Mouse (Mus musculus): ENCODE measurements around the gene Zfp385c. TPM values are rescaled to one million over a fixed set of nuclear protein-coding genes. Genes with fewer than 3 reads are reported as not detected.
A peak's percentile ranks its signal among the peaks of the same experiment; 100 is the strongest.
"Not testable (repeated sequence)": the region's sequence is repeated elsewhere in the genome, so short reads cannot be mapped to it uniquely, and the experiment has no call there.

Zfp385c gene
- polyA plus RNA-seq, 1 experiment from 2014 or later, result 0.41 TPM

GRCm38 (mm10) chr11:100594608-100595007 lies 97.6 kb downstream of the Zfp385c start:
- no peak for ATAC-seq (ENCODE audit: insufficient number of reproducible peaks, low FRiP score)
- H3K36me3 ChIP-seq, result peaks cover 89% of the 10 kb centered on the region
- 86% methylated on average over 7 of the region's 7 CpGs for WGBS
- no peaks in the 10 kb centered on the region for H3K27me3 ChIP-seq (replicated peaks)
- no peak overlapping the region for H3K4me2 ChIP-seq
- no peak overlapping the region for H3K27ac ChIP-seq (ENCODE audit: poor library complexity, severe bottlenecking)
- H3K4me1 ChIP-seq (replicated peaks), result peaks cover 10% of the 10 kb centered on the region; the same call in 1 of the 2 replicates
- H3K4me3 ChIP-seq, result no peak overlapping the region
- H3K9ac ChIP-seq, result no peak overlapping the region
- H3K9me3 ChIP-seq (replicated peaks), result no peaks in the 10 kb centered on the region

GRCm38 (mm10) chr11:100592346-100593046 lies 99.8 kb downstream of the Zfp385c start:
- Histone ChIP-seq H3K4me3 (no peak overlapping the region), H3K4me1 (replicated peaks) (peaks cover 10% of the 10 kb centered on the region; the same call in 1 of the 2 replicates), H3K9ac (no peak overlapping the region), H3K9me3 (replicated peaks) (no peaks in the 10 kb centered on the region), H3K27ac (ENCODE audit: poor library complexity, severe bottlenecking) (no peak overlapping the region), H3K36me3 (peaks cover 89% of the 10 kb centered on the region), H3K27me3 (replicated peaks) (no peaks in the 10 kb centered on the region), H3K4me2 (no peak overlapping the region)
- 88% methylated on average over 11 of the region's 11 CpGs for WGBS
- no peak for ATAC-seq (ENCODE audit: insufficient number of reproducible peaks, low FRiP score)

GRCm38 (mm10) chr11:100588462-100588861 lies 103.8 kb downstream of the Zfp385c start:
- no peak overlapping the region for H3K27ac ChIP-seq (ENCODE audit: poor library complexity, severe bottlenecking)
- H3K9ac ChIP-seq, result no peak overlapping the region
- H3K4me3 ChIP-seq, result no peak overlapping the region
- no peaks in the 10 kb centered on the region for H3K27me3 ChIP-seq (replicated peaks)
- H3K4me2 ChIP-seq, result no peak overlapping the region
- H3K9me3 ChIP-seq (replicated peaks), result no peaks in the 10 kb centered on the region
- no peaks in the 10 kb centered on the region for H3K4me1 ChIP-seq (replicated peaks)
- no peak for ATAC-seq (ENCODE audit: insufficient number of reproducible peaks, low FRiP score)
- peaks cover 95% of the 10 kb centered on the region for H3K36me3 ChIP-seq
- WGBS, result 88% methylated on average over 2 of the region's 2 CpGs

GRCm38 (mm10) chr11:100585148-100585547 lies 107.1 kb downstream of the Zfp385c start:
- Histone ChIP-seq H3K9ac (no peak overlapping the region), H3K36me3 (peaks cover 98% of the 10 kb centered on the region), H3K27ac (ENCODE audit: poor library complexity, severe bottlenecking) (no peak overlapping the region), H3K4me1 (replicated peaks) (peaks cover 11% of the 10 kb centered on the region), H3K27me3 (replicated peaks) (no peaks in the 10 kb centered on the region), H3K4me2 (no peak overlapping the region), H3K9me3 (replicated peaks) (no peaks in the 10 kb centered on the region), H3K4me3 (no peak overlapping the region)
- WGBS, result 90% methylated on average over 3 of the region's 3 CpGs
- ATAC-seq (ENCODE audit: insufficient number of reproducible peaks, low FRiP score), result no peak

- no peaks in the 10 kb centered on the region for H3K27me3 ChIP-seq (replicated peaks)
- WGBS, result 93% methylated on average over 7 of the region's 7 CpGs
- ATAC-seq (ENCODE audit: insufficient number of reproducible peaks, low FRiP score), result no peak
- H3K4me3 ChIP-seq, result no peak overlapping the region
- no peaks in the 10 kb centered on the region for H3K9me3 ChIP-seq (replicated peaks)
- no peak overlapping the region for H3K4me2 ChIP-seq
- no peak overlapping the region for H3K9ac ChIP-seq
- H3K36me3 ChIP-seq, result peaks cover 99% of the 10 kb centered on the region
- H3K27ac ChIP-seq (ENCODE audit: poor library complexity, severe bottlenecking), result no peak overlapping the region
- H3K4me1 ChIP-seq (replicated peaks), result peaks cover 11% of the 10 kb centered on the region
Observed at GRCm38 (mm10) chr11:100584561-100584961, 107.7 kb downstream of the Zfp385c start.

- H3K27ac ChIP-seq (ENCODE audit: poor library complexity, severe bottlenecking), result no peak overlapping the region
- ATAC-seq (ENCODE audit: insufficient number of reproducible peaks, low FRiP score), result no peak
Observed at GRCm38 (mm10) chr11:100582836-100583235, 109.4 kb downstream of the Zfp385c start.

GRCm38 (mm10) chr11:100582413-100582812 lies 109.8 kb downstream of the Zfp385c start:
- H3K27ac ChIP-seq (ENCODE audit: poor library complexity, severe bottlenecking); ATAC-seq (ENCODE audit: insufficient number of reproducible peaks, low FRiP score); H3K27me3 ChIP-seq (replicated peaks); H3K9ac ChIP-seq; H3K9me3 ChIP-seq (replicated peaks); H3K4me2 ChIP-seq; H3K4me3 ChIP-seq: not testable (repeated sequence)
- peaks cover 11% of the 10 kb centered on the region for H3K4me1 ChIP-seq (replicated peaks)
- 97% methylated on average over 1 of the region's 1 CpGs for WGBS
- H3K36me3 ChIP-seq, result peaks cover 94% of the 10 kb centered on the region

More at GRCm38 (mm10) chr11:100582836-100583235, 109.4 kb downstream of the Zfp385c start:
- H3K27me3 ChIP-seq (replicated peaks), result no peaks in the 10 kb centered on the region
- peaks cover 11% of the 10 kb centered on the region for H3K4me1 ChIP-seq (replicated peaks)
- H3K4me2 ChIP-seq, result no peak overlapping the region
- H3K9ac ChIP-seq, result no peak overlapping the region
- no peaks in the 10 kb centered on the region for H3K9me3 ChIP-seq (replicated peaks)
- 84% methylated on average over 2 of the region's 2 CpGs for WGBS
- no peak overlapping the region for H3K4me3 ChIP-seq
- peaks cover 99% of the 10 kb centered on the region for H3K36me3 ChIP-seq

- 0 out of 2 replicates have a peak, but pooled peaks have one; percentile 12 for ATAC-seq (ENCODE audit: insufficient number of reproducible peaks, low FRiP score)
- no peak overlapping the region for H3K4me2 ChIP-seq
- 49% methylated on average over 4 of the region's 4 CpGs for WGBS
- H3K27ac ChIP-seq (ENCODE audit: poor library complexity, severe bottlenecking), result 0 out of 2 replicates have a peak overlapping the region, but pooled peaks have one; percentile 39
- peaks cover 88% of the 10 kb centered on the region for H3K36me3 ChIP-seq
- no peaks in the 10 kb centered on the region for H3K27me3 ChIP-seq (replicated peaks)
- no peak overlapping the region for H3K4me3 ChIP-seq
- H3K9me3 ChIP-seq (replicated peaks), result no peaks in the 10 kb centered on the region
- H3K9ac ChIP-seq, result no peak overlapping the region
- peaks cover 11% of the 10 kb centered on the region for H3K4me1 ChIP-seq (replicated peaks)
Observed at GRCm38 (mm10) chr11:100581756-100582155, 110.5 kb downstream of the Zfp385c start.

GRCm38 (mm10) chr11:100580275-100580674 lies 112.0 kb downstream of the Zfp385c start:
- no peak overlapping the region for H3K27ac ChIP-seq (ENCODE audit: poor library complexity, severe bottlenecking)
- no peaks in the 10 kb centered on the region for H3K9me3 ChIP-seq (replicated peaks)
- H3K4me3 ChIP-seq, result no peak overlapping the region
- no peak overlapping the region for H3K4me2 ChIP-seq
- peaks cover 17% of the 10 kb centered on the region for H3K4me1 ChIP-seq (replicated peaks)
- peaks cover 73% of the 10 kb centered on the region for H3K36me3 ChIP-seq
- ATAC-seq (ENCODE audit: insufficient number of reproducible peaks, low FRiP score), result no peak
- WGBS, result 91% methylated on average over 13 of the region's 13 CpGs
- H3K9ac ChIP-seq, result no peak overlapping the region
- H3K27me3 ChIP-seq (replicated peaks), result no peaks in the 10 kb centered on the region

GRCm38 (mm10) chr11:100579116-100579799 lies 113.0 kb downstream of the Zfp385c start:
- Histone ChIP-seq H3K27ac (ENCODE audit: poor library complexity, severe bottlenecking) (no peak overlapping the region), H3K4me3 (no peak overlapping the region), H3K4me2 (no peak overlapping the region), H3K9ac (no peak overlapping the region), H3K9me3 (replicated peaks) (no peaks in the 10 kb centered on the region), H3K36me3 (peaks cover 63% of the 10 kb centered on the region), H3K27me3 (replicated peaks) (no peaks in the 10 kb centered on the region), H3K4me1 (replicated peaks) (peaks cover 19% of the 10 kb centered on the region)
- 90% methylated on average over 9 of the region's 9 CpGs for WGBS
- no peak for ATAC-seq (ENCODE audit: insufficient number of reproducible peaks, low FRiP score)

- H3K9ac ChIP-seq, result no peak overlapping the region
- H3K27me3 ChIP-seq (replicated peaks), result no peaks in the 10 kb centered on the region
- H3K36me3 ChIP-seq, result peaks cover 51% of the 10 kb centered on the region
- no peak overlapping the region for H3K4me2 ChIP-seq
- peaks cover 19% of the 10 kb centered on the region for H3K4me1 ChIP-seq (replicated peaks)
- H3K9me3 ChIP-seq (replicated peaks), result no peaks in the 10 kb centered on the region
- no peak overlapping the region for H3K27ac ChIP-seq (ENCODE audit: poor library complexity, severe bottlenecking)
- no peak for ATAC-seq (ENCODE audit: insufficient number of reproducible peaks, low FRiP score)
- 80% methylated on average over 8 of the region's 8 CpGs for WGBS
- no peak overlapping the region for H3K4me3 ChIP-seq
Observed at GRCm38 (mm10) chr11:100577852-100578599, 114.2 kb downstream of the Zfp385c start.
